Mouse (Mus musculus) kidney, adult 18-20 months (tissue): ENCODE measurements at regions not wholly inside any gene's neighbourhood (a gene's known extent, or its start where the extent isn't known, plus 50 kb on each side); places are given as distances from the start of the nearest gene placed in this dataset.
"Not testable (repeated sequence)": the region's sequence is repeated elsewhere in the genome, so short reads cannot be mapped to it uniquely, and the experiment has no call there.

ENCODE experiments used
- DNase-seq: peaks from one replicate; pipeline ENCODE4 v3.0.0; 2021

DNA sequence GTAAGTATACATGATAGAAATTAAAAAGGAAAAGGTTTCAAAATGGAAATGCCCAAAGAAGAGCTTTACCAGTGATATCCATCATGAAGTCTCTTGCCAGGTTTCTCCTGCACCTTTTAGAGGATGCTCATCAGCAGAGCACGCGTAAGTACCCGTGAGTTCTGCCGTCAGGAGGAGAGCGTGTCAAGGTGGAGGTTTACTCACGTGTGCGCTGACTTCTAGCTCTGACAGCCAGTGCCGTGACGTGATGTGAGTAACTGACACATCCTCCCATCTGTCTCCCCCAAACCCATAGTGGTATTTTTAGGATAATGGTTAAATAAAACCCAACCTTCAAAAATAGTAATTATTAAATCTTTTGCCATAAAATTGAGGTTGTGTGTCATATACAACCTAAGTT is 55.3 kb downstream of the Adra2a start:
- no peak for DNase-seq

DNA sequence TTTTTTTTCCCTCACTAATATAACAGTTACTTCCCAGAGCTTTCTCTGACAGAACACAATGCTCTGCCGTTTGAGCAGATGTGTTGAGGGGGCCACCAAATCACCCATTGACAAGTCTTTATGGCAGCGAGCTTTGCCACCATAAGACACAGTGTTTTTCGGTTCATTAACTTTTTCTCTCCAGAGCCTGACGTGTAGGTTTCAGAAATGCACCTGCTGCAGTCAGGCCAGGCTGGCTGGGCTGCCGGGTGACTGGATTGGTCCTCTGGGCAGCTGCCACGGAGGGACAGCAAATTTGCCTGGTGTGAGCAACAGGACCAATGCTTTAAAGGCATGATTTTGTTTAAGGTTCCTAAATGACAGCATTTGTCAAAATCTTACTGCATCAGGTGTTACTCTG is 55.8 kb downstream of the Adra2a start:
- DNase-seq, result no peak

DNA sequence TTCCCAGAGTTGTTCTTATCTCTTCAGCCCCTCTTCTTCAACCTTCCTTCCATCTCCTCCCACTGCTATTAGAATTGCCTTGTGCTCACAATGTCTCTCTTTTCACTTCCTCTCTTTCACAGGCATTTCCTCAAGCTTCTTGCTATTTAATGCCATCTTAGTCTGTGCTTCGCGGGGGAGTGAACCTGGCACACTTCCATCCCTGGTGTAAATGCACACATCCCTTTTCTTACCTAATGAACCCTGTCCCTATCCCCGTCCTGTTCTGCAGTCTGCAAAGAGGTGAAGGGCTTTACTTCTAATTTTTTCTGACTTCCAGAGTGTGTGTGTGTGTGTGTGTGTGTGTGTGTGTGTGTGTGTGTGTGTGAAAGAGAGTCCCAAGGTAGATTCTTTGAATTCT is 62.6 kb downstream of the Adra2a start:
- no peak for DNase-seq

DNA sequence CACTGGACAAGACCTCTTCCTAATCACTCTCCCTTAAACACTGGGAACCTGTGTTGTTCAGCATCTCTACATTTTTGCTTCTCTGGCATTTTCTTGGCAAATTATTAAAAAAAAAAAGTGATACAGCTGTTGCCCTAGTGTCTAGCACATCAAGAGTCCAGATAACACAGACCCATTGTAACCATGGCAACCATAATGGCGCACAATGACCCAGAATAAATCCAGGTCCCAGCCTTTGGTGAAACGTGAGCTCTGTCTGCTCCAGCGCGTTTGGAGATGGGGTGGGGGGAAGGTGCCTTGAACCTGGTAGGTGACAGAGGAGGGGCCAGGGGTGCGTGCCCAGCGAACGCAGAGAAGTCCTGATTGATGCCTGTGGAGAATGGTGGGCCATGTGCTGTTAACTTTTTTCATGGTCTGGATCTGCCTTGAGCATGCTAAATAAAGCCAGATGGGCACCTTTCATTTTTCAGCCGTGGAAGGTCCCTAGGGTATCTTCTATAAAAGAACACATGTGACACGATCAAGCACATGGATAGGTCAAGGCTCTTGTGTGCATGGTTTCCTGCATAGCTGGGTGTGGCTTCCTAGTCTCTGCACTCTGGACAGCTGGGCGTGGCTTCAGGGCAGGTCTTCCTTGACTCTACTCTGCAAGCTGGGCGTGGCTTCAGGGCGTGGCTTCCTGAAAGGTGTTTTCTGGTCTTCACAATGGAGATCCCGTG is 63.3 kb downstream of the Adra2a start:
- no peak for DNase-seq

DNA sequence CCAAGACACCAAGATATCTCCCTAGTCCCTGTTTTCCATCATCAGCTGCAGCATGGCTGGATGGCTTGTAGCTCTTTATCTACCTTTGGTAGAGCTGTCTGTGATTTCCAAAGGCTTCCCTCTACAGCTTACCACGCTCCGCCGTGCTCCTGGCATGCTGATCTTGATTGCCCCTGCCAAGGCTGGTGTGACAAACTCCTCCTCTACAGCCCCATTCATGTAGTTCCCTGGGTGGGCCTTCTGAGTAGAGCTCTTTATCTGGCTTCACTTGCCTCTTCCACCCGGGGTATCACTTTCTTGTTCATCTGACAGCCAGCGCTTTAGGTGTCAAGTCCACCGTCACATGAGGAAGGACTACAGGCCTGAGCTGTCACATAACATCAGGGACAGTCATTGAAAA is 66.1 kb downstream of the Adra2a start:
- DNase-seq, result no peak

DNA sequence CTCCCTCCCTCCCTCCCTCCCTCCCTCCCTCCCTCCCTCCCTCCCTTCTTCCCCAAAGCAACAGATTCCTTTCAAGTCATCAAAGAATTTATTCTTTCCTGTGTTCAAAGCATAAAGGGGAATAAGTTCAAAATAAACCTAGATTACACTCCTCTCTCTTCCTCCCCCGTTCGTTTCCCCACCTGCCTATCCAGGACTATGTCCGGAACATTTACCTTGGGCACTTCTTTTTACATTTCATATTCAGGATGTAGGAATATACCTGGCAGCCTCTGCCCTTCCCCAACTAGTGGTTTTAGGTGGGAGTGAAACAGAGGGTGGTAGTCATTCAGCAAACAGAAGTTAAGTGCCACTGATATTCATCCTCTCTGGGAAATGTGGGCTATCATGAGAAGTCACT is 68.7 kb downstream of the Adra2a start:
- DNase-seq, result no peak

DNA sequence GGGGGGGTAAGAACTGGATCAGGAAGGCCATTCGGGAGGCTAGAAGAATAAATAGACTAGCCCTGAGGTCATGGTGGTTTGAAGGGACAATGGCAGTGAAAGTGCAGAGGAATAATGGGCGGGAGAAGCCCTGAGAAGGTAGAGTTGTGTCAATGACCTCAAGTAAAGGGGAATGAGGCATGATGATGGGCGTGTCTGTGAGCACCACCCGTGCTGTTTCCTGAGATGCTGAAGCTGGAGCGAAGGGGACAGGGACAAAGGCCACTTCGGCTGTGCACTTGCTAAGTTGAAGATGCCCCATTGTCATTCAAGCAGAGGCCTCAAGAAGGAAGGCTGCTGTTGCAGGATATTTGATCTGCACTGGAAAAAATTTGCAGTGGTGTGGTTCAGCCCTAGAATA is 69.5 kb downstream of the Adra2a start:
- DNase-seq, result no peak

DNA sequence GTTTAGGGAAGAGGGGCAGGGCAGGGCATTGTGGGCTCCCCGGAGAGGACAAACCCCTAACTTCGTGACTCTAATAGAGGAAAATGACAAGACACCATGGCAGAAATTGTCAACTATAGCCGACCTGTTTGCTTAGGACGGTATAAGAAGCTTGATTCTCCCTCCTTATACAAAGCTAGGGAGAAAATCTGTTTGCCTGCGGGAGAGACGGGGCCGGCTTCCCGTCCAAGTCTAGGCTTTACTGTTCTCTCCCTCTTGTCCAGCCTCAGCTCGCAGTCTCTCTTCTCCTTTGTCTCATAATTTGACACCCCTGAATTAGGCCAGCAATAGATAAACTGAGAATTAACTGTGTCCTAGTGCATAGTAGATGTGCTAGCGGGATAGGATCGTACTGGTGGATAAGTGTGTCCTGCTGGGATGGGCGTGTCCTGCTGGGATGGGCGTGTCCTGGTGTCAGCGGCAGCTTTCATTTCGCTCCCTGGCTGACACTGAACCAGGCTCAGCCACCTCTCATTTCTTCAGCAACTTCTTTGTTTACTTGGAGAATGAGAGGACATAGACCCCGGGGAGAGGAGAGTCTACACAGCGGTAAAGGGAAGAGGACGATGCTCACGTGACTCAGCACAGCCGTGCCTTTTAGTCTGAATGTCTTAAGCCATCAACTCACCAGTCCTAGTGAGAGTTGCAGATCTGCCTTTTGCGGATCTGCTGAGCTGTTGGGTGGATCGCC is 70.8 kb downstream of the Adra2a start:
- peak; percentile 39 for DNase-seq

DNA sequence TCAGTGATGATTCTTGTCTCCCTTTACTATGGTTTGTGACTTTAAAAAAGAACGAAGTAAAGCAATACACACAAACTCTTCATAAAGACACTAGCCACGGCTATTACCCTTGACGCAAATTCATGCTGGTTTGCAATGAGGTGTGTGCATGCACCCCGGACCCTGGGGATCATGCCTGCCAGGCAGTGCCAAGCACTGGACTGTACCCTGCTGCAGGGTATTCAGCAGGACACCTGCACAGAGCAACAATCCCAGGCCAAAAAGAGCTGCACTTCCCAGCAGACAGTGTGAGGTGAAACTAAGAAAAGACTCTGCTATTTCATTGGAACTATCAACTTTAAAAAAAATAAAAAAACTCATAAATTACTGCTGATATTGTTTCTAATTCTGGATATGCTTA is 71.4 kb downstream of the Adra2a start:
- no peak for DNase-seq

DNA sequence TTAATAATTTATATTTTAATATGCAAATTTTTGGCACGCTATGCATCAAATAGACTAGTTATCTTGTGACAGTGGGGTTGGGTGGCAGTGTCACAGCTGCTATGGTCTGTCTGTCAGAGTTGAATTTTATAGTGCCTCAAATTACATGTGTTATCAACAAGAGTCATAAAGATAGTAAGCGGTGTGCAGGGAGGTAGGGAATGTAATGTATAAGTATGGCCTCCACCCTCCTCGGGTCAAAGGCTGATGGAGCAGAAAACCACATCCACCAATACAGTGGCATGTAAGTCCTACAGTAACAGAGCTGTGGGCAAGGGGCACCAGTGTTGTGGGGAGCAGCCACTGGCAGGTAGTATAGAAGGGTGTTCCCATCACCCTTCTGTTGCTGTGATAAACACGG is 72.9 kb downstream of the Adra2a start:
- DNase-seq, result no peak

DNA sequence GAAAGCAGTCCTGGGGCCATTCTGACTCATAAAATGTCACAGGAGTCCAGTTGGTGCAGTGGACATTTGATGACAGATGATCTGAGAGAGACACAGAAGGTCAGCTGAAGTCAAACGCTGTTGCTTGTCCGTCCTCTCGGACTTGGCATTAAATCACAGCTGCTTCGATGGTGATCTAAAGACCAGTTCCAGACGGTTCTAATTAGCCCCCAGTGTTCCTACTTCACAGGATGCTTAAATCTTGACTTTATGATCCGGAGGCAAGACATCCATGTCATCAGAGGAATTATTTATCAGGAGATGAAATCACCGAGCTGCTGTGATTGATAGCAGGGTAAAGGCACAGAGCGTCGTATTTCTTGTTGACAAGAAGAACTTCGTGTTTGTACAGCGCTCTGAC is 73.7 kb downstream of the Adra2a start:
- DNase-seq, result no peak

DNA sequence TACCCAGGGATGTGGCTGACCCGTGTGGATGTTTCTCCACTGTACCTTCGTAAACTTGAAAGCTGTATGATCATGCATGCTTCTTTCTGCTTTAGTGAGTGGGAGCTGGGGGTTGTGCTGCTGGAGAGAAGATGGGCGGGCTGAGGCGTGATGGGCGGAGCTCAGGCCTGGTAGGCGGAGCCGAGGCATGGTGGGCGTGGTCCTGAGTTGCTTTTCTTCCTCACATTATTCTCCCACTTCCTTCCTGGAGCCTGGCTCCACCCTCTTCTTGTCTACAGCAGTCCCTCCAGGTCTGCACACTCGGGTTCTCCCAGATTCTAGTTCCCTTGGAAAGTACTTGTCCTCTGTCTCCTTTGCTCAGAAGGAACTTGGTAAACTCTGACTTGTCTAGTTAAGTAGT is 79.6 kb downstream of the Adra2a start:
- no peak for DNase-seq

DNA sequence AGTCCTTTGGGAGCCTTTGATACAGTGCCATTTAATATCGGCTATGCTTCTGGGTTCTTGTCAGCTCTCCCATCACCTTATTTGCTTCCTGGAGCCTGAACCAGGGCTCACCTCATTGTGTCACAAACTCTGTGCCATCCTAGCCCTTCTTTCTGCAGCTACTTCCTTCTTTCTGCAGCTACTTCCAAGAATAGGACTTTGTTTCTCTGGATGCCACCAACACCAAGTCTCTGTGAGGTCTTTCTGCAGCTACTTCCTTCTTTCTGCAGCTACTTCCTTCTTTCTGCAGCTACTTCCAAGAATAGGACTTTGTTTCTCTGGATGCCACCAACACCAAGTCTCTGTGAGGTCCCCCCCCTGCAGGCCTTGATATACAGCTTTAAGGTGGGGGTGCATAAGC is 107.8 kb downstream of the Adra2a start:
- not testable (repeated sequence) for DNase-seq

DNA sequence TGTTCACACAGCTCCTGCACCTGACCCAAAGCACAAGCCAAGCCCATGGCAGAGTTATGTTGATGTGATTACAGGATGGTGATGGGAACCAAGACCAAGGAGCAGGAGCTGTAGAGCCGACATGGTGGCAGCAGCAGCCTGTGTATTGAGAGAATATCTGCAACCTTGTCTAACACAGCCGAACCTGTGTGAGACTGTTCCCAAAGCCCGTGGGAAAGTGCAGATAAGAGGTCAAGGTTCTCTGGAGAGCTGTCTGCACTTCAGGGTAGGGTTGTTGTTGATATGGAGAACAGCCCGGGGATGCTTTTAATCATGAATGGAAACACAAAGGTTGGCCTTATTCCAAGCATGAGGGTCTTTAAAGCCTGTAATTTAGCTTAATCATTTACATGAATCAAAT is 110.4 kb downstream of the Adra2a start:
- no peak for DNase-seq

DNA sequence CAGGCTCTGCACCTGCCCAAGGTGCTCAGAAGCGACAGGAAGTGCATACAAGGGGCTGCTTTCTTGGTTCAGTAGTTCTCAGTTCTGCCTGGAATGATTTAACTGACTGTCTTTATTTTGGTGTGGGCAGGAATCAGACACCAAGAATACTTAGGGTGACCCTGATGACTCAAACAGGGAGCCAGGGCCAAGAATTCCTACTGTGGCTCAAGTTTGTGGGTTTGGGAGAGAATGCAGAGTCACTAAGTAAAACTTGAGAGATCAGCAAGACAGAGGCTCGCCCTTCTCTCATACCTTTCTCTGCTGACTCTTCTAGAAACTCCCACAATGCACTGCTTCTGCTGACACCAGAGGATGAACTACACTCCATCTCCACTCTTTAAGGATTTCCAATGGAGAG is 126.4 kb downstream of the Adra2a start:
- no peak for DNase-seq

DNA sequence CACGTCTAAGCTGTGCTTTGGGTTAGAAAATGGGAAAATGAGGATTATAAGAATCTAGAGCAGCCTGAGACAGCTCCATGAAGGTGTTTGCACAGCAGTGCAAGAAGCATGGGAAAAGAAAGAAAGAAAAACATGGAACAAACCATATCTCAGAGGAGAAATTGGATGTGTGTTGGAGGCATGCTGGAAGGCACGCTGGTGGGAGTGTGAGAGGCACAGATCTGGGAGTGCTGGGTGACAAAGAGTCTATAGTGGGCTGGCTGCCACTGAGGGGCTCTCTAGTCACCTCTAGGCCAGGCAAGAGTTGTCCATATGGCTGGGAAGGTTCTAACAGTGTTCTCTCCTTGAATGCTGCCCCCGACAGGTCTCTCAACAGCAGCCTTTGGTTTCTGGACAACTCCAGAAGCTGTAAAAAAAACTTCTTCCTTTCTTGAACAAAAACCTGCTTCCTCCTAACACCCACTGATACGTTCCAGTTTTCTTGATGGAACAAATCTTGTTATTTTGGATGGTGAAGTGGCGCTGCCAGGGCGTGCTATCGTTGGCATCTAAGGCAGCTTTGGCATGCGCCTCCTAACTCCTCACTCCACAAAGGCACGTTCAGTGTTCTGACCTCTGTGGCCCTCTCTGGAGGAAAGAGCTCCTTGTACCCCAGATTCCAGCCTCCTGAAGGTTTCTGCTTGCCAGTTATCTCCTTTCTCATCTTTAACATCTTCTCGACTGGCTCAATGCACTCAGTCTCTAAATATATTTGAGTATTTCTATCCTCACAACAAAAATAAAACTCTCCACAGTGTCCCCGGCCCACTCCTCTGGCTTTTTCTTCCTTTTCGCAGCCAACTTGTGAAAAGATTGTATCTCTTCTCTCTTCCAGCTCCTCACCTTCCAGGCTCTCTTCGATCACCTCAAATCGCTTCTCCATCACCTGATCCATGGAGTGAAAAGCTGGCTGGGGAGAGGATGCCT is 130.4 kb downstream of the Adra2a start:
- DNase-seq, result no peak

DNA sequence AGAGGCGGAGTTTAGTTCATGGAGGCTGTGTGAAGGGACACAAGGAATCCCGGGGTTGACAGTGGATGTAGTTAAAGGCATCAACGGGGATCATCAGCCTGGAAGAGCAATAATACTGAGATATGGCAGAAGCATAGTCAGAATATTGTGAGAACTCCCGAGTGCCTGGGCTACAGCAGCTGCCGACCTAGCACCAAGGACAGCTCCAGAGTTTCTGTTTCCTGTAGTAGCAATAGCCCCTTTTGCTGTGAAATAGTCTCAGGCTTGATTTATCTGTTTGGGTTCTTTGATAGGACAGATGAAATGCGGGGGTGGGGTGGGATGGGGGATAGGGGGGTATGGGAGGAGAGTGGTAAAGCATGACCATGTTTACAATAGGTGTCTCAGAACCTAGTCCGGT is 131.8 kb downstream of the Adra2a start:
- no peak for DNase-seq

DNA sequence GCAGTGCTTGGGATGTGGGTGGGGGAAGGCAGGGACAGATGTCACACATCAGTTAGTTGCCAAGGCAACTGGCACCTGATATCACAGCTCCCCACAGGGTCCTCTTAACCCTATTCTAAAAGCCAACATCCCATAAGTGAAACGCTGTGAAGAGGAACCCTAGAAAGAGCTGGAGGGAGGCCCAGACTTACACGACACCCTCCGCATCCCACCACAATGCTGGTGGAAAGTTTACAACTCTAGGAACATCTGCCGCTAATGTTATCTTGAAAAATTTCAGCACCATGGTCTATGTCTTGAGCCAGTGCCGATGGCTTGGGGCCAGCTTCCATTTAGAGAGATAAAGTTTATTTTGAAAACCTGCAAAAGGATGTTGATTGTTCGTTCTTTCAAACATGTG is 133.5 kb downstream of the Adra2a start:
- DNase-seq, result no peak

DNA sequence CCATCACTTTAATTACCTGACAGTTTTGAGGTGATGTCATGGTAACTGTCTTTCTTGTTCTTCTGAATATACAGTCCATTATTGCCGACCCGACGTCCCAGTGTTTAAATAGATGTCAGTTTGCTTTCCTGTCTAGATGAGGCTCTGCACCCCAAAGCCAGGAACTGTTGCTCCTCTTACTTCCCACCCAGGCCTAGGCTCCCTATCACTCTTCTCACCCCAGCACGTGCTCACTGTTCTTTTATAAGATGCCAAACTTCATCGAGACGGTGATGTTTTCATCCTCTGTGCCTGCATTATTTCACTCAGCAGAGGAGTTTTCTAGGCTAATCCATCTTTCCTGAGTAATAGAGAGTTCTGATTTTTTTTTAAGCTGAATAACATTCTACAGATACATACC is 156.5 kb downstream of the Adra2a start:
- DNase-seq, result no peak

DNA sequence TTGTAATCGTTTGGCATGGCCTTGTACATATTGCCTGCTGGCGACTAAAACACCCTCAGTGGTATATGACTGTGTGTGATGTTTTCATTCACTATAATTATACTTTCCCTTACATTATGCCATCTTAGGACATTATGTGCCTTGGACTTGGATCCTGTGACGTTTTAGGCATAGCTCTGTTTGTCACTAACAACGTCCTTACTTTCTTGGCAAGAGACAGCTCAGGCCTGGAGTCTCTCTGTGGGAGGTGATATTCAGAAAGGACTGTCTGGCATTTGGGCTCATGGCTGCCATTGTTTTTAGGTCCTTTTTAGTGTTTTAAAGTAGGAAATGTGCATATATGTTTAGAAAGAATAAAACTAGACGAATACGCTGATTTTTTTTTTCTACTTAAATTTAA is 158.5 kb downstream of the Adra2a start:
- DNase-seq, result no peak

DNA sequence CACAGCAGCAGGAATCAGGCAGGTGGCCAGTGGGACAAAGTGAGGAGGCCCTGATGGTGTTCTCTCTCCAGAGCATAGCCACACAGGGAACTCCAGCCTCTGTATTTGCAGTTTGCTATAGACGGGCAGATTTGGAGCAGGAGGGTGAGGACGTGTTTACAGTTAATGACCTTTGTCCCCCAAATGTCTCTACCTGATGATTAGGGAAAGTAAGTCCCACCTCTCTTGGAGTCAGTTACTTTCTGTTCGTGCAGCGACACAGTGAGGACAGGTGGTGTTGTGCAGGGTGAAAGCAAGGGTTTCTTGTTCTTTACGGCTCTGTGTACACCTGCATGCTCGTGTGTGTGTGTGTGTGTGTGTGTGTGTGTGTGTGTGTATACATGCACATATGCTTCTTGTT is 162.9 kb downstream of the Adra2a start:
- DNase-seq, result no peak

DNA sequence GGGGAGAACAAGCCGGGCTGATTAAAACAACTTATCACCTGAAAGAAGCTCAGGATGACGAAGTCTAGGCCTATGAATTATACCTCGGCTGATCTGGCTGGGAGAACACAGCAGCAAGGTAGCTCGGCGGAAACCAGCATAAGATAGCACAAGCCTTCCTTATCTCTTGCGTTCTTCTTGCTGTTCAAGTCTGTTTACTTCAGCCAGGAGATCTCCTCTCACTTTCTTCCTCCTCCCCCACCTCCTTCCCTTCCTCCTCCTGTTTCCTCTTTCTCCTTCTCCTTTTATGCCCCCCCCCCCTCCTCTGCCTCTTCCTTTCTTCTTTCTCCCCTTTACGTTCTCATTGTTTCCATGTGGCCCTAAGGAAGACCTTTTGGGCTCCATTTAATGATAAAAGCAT is 168.2 kb downstream of the Adra2a start:
- no peak for DNase-seq

DNA sequence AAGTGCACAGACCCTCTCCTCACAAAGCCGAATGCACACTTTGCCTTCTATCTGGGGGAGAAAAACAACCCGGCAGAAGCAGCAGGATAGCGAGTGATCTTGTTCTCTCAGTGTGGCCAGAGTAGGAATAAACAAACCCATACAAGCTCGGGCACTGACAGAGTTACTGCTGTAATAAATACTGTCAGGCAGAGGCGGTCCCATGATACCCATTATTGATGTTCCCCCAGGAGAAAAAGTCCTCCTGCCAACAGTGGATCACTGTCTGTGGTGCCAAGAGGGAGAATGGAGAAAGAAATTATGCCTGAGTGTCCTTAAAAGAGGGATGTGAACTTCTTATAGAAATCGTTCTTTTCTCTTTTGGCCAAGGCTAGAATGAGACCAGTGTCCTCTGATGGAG is 200.2 kb downstream of the Adra2a start:
- DNase-seq, result no peak
